Mouse (Mus musculus) right cerebral cortex, postnatal 36 days (tissue): ENCODE data around the gene Cherp.
A peak's percentile ranks its signal among the peaks of the same experiment; 100 is the strongest.

Experiments used
- DNase-seq, 2 experiments: peaks; one replicate each; pipeline ENCODE4 v3.0.0; 2022; ENCODE audit warnings: low spot score in 2 of 2, mixed read lengths in 1 of 2

The Cherp gene

DNA sequence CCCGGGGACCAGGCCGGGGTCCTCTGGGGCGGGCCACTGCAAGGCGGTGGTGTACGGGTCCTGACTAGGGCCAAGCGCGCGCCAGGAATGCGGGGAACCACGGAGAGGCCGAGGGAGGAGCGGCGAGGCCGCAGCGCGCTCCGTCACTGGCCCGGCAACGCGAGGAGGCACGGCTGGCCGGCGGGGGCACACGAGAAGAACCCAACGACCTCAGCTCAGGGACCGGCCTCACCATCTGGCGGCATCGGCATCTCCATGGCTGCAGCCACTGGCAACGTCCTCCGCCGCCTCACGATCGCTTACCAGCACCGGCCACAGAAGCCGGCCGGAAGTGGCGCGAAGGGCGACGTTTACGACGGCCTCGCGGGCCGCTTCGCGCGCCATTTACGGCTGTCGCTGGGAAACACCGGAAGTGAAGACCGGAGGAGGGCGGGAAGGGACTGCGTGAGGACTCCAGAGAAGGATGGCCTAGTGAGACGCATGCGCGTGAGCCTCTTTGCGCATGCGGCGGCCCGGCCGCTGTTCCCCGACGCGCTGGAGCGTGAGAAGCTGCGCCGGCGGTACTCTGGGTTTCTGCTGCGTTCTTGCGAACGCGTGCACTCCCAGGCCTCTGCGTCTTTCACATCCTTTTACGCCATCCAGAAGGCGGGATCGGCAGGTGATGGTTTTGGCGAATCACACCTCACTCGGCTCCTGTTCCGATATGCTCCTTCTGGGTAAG is at the start of gene Cherp:
TSS of gene Cherp (minus strand) at position 401 of the 721 bp plus-strand sequence.
- peak; percentile 97 to 98 for DNase-seq

DNA sequence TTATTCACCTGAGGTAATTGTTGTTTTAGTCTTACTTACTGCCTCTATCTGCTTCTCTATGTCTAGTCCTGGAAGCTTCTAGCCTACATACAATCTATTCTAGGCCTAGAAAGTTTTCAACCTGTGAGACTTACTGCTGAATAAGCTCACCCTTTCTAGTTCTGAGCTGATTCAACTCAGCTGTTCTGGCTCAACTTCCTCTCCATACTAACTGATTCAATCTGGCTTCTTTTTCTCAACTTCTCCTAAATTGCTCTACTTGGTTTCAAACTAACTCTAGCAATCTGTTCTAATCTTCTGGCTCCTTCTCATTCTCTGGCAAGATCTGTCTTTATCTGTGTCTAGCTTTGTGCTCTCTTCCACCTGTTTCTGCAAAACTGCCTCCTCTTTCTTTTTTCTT is 46.9 kb upstream of the Cherp start:
- DNase-seq, result no peak

DNA sequence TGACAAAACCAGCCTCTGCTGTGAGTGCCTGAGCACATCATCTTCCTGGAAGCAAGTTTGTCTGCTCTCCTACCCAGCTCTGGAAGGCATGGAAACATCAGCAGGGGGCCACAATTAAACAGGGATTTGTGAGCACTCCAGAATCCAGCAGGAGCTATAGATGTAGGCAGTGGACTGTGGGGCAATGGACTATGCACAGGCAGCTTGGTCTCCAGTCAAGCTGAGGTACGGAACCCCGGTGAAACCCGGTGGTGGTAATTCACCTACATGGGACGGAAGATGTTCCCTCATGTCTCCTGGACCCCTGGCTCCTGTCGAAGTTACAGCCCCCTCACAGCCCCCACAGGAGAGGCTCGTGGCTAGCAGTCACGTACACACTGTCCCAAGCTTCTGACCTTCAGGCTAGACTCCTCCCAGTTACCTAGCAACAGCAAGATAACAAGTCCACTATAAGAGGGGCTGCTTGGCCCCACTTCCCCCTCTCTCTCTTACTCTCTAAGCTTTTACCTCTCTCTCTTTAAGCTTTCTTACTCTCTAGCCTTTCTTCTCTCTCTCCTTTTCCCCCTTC is 42.5 kb upstream of the Cherp start:
- DNase-seq, result no peak

DNA sequence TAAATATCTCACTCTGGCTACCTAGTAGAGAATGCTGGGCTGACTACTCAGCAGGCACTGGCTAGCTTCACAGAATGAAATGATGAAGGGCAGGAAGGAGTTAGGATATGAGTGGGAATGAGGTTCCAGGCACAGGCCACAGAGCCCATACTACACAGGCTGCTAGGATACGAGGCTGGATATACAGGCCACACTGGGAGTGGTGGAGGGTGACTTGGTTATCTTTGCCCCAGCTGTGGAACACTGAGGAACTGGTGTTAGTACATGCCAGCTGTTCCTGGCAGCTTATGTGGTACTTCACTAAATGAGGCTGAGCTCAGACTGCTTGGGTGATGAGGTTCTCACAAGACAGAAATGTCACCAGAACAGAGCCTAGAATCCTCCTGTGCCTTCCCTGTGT is 38.1 kb upstream of the Cherp start:
- DNase-seq, result no peak

DNA sequence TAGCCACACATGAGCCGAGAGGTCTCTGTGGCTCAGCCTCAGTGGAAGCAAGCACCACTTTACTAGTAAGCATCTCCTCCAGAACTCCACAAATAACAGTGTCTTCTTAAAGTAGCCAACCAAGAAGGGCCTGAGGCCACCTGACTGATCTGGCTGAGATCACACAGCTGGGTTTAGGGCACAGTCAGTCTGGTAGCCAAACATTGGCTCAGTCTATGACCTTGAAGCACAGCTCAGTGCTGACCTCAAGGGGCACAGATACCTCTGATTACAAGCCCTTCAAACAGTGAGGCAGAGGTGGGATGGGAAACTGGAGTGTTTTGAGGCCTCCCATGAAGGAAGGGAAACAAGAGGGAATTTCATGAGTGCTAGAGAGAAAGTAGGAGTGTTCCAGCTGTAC is 37.6 kb upstream of the Cherp start:
- no peak for DNase-seq

DNA sequence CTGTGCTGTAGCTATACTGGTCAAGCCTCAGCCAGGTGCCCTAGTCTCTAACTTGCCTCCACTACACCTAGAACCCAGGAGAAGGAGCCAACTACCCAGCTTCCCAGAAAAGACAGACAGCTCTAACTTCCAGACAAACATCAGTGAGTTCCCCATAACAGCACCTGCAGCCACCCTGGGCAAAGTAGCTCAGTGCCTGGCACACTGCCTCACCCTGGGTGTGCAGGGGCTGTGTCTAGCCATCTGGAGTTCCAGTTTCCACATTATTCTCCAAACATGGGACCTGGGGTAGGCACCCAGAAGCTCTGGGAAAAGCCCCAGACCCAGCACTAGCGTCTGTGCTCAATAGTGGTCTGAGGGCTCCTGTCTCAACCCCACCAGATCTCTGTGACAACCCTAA is 32.5 kb upstream of the Cherp start:
- DNase-seq, result no peak

DNA sequence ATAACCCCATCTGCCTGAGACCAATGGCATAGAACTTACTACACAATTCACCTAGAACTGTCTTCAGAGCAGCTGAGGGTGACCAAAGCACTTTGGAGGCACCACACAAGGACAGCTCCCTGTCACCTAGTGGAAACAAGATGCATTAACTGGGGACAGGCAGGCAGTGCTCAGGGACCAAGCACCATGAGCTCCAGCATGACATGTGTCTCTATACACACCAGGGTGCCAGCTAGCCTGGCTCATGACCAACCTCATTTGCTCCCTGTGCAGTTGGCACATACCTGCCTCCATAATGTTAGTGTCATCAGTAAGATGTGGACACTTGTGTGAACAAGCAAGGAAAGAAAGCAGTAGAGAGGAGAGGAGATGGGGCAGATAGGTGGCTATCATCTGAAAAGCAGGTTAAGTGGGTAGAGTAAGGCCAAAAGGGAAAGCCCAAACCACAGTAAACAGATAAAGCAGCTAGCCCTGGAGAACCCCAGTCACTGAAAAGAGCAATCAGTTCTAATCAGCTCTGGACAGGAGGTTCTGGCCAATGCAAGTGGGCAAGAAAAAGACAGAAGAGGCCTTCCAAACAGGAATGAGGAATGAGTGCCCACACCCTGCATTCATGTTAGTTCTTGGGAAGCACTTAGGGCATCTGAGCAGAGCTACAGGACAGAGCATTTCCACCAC is 29.8 kb upstream of the Cherp start:
- no peak for DNase-seq

DNA sequence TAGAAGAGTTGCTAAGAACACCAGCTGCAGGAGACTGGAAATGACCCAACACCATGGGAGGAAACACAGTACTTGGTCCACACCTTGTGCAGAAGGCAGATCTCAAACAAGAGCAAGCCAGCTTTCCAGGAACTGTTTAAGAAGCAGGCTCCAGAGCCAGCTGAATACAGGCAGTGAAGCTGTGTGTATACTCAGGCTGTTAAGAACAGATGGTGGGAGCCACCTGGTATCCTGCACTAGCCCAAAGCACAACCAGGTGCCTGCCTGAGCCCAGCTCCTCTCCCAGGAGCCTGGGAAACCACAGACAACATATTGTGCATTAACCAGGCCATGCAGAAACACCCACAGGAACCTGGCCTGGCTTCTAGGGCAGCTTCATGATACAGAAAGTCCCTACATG is 29.1 kb upstream of the Cherp start:
- peak; percentile 48 to 49 for DNase-seq

DNA sequence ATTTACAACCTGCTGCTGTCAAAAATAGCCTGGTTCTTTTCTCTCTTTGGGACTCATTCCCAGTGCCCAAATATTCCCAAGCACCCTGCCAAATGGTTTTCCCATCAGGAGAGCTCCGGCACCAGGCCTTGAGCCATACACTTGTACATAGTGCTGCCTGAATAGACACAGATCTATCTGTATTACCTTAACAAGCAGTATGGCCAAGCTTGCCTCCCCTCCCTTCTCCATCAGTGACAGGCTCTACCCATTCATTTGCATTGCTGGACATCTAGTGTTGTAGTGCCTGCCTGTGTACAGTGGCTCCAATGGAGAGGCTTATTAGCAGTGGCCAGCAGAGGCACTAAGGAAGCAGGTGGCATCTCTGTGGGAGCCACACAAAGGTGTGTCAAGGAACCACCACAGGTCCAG is 25.5 kb upstream of the Cherp start:
- no peak for DNase-seq

DNA sequence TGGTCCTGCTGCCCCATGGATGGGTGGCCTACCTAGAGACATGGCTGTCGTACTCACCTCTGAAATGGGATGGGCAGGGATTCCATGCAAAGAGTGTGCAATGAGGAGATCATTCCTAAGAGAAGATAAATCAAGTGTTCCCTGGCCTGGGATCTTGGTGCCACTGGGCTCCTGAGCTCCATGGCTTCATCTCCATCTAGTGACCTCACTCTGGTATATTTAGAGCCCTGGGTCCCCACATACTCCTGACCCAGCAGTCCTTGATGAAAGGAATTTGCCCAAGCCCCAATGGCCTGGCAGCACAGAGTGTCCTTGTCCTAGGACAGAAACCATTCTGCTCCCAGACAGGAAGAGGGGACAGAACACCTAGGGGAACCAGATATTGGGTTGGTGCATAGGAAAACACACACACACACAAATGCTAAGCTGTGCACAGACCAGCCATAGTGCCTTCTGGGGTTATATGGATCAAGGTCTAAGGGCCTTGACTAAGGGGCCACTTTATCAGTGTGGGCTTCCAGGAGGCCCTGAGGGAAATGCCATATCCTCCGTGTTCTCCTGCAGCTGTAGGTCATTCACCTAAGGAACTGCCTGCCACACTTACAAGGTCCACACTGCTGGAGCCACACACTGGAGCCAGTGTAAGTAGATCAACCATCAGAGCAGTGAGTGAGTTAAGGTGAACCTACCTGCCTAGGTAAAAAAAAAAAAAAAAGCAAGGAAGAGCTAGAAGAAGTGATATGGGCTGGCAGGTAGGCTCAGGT is 24.7 kb upstream of the Cherp start:
- DNase-seq, result no peak

DNA sequence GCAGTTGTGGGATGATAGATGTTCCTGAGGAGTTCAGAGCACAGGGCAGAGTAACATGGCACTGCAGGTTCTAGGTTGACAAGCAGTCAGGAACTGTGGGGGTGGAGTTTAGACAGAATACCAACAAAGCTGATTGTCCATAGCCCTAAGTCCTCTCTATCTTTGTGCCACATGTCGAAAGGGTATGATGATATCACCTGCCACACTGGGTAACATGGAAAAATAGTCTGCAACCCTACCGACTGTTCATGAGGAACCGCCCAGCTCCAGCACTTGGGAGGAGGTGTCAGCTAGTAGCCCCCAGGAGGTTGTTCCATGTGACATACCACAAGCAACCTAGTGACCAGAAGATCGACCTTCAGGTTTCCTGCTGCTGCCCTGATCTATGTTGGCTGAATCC is 23.5 kb upstream of the Cherp start:
- DNase-seq, result no peak

DNA sequence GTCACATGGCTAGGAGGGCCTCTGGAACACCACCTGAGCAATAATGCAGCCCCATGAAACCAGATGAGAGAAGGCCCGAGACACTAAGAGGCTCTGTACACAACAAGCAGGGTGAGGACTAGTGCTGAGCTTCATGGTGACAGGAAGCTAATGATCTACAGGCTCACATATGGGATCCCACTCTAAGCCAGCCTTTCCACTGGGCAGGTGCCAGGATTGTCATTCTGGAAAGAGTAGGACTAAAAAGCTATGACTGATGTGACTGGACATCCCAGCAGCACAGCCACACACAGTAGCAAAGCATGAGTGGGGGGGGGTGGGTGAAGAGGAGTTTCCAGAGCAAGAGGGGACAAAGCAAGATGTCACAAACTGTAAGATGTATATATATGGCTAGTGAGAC is 22.9 kb upstream of the Cherp start:
- DNase-seq, result no peak

DNA sequence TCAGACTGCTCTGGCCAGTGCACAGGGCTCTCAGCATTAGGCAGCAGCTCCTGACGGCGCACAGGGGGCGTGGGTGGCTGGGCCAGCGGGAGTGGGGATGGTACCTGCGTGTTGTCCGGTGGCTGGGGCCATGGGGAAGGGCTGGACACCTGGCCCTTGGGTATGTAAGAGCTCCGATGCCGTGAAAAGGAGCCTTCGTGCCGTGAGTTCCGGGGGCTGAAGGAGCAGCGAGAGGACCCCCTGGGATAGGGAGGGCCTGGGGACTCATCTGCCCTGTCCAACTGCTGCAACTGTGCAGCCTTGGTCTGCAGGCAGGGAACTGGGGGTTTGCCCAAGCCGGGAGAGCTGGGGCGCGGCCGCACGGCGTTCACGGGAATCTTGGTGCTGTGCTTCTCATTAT is 21.2 kb upstream of the Cherp start:
- DNase-seq, result no peak

DNA sequence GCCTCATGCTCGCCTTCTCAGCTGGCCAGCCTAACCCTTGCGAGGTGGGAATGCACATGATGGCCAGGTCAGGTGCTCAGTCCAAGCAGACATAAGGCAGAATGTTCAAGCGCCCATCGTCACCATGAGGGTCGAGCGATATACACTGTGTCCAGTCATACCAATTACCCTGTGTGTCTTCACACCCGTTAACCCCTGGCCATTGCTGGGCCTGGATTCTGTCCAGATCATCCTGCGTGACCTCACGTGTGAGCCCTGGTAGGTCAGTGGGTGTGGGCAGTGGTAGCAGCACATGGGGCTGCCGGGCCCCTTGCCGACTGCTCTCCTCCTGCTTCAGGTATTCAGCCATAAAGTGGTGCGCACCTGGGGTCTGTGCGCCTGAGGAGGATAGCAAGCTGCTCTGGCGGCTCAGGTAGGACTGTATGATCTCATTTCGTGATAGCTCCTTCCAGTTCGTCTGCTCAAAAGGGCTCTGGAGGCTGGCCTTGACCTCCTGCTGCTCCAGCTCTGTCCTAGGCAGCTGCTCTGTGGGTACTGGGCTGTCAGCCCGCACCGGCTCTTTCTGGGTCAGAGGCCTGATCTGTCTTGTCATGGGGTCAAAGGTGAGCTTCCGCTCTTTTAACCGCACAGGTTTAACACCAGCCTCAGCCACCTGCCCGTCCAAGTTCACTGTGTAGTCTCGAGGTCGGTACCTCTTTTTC is 20.5 kb upstream of the Cherp start:
- no peak for DNase-seq

DNA sequence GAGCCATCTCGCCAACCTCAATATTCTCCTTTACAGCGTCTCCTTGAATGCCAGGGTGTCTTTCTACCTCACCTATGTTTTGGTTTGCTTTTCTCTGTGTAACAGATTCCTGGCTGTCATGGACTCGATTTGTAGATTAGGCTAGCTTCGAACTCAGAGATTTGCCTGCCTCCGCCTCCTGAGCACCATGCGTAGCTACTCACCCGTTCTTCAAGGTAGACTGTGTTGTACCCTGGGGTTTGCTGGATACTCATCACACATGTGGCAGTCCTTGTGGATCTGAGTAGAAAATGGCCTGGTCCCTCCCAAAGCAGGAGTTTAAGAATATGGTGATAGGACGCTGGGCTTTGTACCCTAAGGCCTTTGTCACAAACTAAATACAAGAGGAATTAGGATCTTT is 18.4 kb upstream of the Cherp start:
- no peak for DNase-seq

DNA sequence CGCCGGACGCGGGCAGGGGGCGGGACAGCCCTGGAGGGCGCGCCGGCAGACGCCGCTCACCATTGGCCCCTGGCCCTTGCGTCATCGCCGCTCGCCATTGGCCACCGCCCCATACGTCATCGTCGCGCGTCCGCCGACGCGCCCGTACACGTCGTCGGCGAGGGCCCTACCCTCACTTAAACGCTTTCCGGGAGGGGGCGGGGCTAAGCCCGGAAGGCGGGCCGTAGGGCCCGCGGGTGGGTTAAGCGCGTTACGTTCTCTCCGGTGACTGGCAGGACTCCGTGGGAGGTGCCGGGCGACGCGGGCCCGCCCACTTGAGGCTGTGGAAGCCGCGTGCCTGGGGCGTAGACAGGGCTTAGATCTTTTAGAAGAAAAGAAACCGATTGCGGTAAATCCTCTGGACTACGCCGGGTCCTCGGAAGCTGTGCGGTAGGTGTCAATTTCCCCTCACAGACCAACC is 17.6 kb upstream of the Cherp start:
- peak; percentile 98 to 99 for DNase-seq

DNA sequence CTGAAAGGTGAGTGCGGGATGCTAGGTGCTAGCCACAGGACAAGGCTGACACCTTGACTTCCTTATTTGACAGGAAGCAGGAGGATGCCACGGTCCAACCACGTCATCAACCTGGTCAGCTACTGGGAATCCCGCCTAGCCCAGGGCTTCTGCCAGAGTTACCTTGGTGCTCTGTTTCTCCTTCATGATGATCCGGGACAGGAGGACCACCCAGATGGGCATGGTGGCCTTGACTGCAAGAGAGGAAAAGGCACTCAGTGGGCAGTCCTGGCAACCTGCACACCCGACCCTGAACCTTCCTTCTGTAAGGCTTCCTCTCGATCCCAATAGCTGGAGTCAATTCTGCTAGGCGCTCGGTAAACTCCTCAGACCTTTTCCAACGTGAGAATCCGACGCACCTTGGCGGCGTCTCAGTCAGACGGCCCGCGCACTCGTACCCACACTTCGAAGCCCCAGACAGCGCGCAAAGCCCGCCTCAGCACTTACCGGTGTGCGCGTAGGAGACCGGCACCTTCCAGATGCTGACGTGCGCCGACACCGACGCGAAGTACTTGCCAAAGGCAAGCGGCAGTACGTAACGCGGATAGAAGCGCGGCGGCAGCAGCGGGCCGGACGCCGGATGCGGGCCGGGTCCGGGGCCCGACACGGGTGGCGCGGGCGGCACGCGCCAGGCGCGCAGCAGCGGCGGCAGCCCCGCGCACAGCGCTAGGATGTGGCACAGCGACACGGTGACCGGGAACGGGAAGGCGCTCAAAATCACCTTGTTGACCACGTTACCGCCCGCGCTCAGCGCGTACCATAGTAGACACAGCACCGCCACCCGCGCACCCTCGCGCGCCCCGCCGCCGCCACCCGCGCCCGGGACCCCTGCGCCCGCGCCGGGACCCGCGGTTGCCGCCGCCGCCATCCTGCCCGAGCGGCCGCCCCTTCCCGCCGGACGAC is 16.9 kb upstream of the Cherp start, which contains the start of gene Slc35e1:
TSS of gene Slc35e1 (minus strand) at position 935 of the 942 bp plus-strand sequence.
- peak in 1 of 2 experiments; percentile 42 for DNase-seq

DNA sequence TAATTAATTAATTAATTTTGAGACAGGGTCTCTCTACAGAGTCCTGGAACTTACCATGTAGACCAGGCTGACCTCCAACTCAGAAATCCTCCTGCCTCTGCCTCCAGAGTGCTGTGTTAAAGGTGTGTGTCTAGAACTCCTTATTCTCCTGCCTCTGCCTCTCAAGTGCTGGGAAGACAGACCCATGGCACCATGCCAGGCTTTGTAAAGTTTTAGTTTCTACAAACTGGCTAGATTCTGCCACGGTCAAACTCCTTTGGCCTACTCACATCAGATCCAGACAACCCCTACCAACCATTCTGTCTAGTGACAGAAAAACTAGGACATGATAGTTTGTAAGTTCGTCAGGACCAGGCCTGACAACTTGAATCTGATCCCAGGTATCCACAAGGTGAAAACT is 16.0 kb upstream of the Cherp start:
- DNase-seq, result no peak

DNA sequence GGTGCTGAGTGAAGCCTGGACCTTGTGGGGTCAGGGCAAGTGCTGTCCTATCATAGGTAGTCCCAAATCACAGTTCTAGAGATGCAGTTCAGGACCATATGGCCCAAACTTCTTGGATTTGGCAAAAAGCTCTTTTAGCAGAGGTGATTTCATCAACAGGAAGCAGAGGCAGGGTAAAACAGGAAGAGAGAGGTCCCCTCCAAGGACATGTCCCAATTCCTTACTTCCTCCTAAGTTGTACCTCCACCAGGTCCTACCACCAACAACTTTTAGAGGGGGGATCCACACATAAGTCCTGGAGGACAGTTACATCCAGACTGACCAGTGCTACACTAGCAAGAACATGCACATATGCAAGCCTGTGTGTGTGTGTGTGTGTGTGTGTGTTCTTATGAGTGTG is 12.0 kb upstream of the Cherp start:
- DNase-seq, result no peak

DNA sequence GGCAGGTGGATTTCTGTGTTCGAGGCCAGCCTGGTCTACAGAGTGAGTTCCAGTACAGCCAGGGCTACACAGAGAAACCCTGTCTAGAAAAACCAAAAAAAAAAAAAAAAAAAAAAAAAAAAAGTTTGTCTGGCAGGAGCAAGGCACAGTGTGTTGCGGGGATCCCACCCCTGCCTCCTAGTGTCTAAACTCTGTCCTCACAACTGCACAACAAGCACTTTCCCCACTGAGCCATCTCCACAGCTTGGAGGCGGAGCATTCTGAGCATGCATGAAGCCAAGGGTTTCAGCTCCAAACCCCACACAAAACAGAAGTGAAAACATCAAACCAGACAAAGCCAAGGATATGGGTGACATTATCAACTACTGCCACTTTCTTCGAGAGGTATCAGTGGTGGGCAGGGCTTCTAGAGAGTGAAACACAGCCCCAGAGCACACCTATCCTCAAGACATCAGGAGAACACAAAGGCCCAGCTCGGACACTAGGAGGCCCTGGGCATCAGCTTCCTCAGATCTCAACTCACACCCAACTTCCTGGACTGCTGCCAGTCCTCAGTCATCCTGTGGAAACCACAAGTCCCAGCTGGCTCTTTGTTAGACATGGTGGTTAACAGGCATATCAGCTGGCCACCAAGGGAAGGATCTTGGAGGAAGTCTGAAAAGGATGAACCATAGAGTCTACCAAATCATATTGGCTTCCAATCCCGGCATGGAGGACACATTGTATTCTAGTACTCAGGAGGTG is 10.6 kb upstream of the Cherp start:
- DNase-seq, result no peak
